Comparison of ENCODE assay signal across 16 mouse cellular contexts in the genomic region with DNA sequence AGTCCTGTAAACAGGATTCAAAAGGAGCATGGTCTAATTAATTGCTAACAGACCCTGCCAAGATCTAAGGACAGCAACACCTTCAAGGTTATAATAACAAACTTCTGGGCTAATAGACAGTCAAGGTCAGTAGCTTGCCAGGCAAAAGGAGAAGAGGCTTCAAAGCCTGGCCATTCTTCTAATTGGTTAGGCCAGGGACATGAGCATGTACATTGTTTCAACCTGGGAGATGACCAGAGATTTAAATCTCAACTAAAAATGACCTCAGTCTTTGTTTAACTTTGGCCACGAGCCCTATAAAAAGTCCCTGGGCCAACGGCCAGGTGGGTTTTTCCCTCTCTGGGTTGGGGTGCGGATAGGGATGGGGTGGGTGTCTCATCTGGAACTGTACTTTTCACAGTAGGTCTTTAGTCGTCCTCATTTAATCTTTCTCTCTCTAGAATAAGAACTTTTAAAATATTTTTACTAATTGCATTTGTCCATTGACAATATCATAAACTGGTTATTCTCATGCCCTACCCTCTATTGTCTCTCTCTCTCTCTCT. TPM values are rescaled to one million over a fixed set of nuclear protein-coding genes. Genes with fewer than 3 reads are reported as not detected.
A peak's percentile ranks its signal among the peaks of the same experiment; 100 is the strongest.
DNase-seq lines count a peak whose midpoint lies in the region; ATAC-seq lines count a peak whose summit lies in the region.
"Had no signal": no experiment of that assay in that cellular context is flagged by ENCODE, and none has a peak within 500 bp of the region (broad histone marks: within the 10 kb centered on the region; RNA-seq: fewer than 3 reads in every experiment).

No protein-coding gene starts in this region.

- DNase-seq in heart, adult 11 months, result peak; percentile 34
- DNase-seq in heart, postnatal 4 days, result no peak
- DNase-seq in midbrain, embryonic 11.5 days (ENCODE audit: low spot score, missing footprints), result peak; percentile 76
- DNase-seq in testis, postnatal 10 days (ENCODE audit: low spot score), result peak; percentile 72
- no peak for DNase-seq in gastrocnemius, postnatal 25 days
- DNase-seq: cerebellum, adult 18-20 months; forebrain, postnatal 0 days; gastrocnemius, postnatal 14 days; heart, postnatal 36 days had no signal

- no peaks in the 10 kb centered on the region for H3K36me3 ChIP-seq in midbrain, embryonic 11.5 days (ENCODE audit: control insufficient read depth, insufficient read depth, low read length)
- H3K36me3 ChIP-seq in midbrain, embryonic 15.5 days (replicated peaks), result no peaks in the 10 kb centered on the region
- H3K36me3 ChIP-seq: embryonic facial prominence, embryonic 10.5 days; heart, embryonic 13.5 days; hindbrain, embryonic 12.5 days had no signal

- no peak overlapping the region for H3K27ac ChIP-seq in midbrain, embryonic 11.5 days (ENCODE audit: low read depth, low read length)
- no peak overlapping the region for H3K27ac ChIP-seq in midbrain, embryonic 15.5 days
- H3K27ac ChIP-seq: embryonic facial prominence, embryonic 10.5 days; forebrain, embryonic 13.5 days; heart, embryonic 13.5 days; hindbrain, embryonic 12.5 days had no signal

- H3K27me3 ChIP-seq in midbrain, embryonic 11.5 days (ENCODE audit: control insufficient read depth, insufficient read depth, low read length), result no peaks in the 10 kb centered on the region
- no peaks in the 10 kb centered on the region for H3K27me3 ChIP-seq in midbrain, embryonic 15.5 days (replicated peaks)
- H3K27me3 ChIP-seq: forebrain, embryonic 13.5 days; heart, embryonic 13.5 days; hindbrain, embryonic 12.5 days had no signal

- no peak overlapping the region for H3K9ac ChIP-seq in midbrain, embryonic 11.5 days (ENCODE audit: low read length)
- H3K9ac ChIP-seq in midbrain, embryonic 15.5 days, result no peak overlapping the region
- H3K9ac ChIP-seq: forebrain, embryonic 13.5 days; forebrain, postnatal 0 days; heart, embryonic 13.5 days; hindbrain, embryonic 12.5 days had no signal

- 84% methylated on average over 4 of the region's 4 CpGs for WGBS in midbrain, embryonic 11.5 days
- whole genome bisulfite sequencing in midbrain, embryonic 15.5 days, result 79% methylated on average over 4 of the region's 4 CpGs

- no peak overlapping the region for H3K4me3 ChIP-seq in midbrain, embryonic 11.5 days (ENCODE audit: low read depth, low read length)
- H3K4me3 ChIP-seq in midbrain, embryonic 15.5 days, result no peak overlapping the region
- H3K4me3 ChIP-seq: embryonic facial prominence, embryonic 10.5 days; forebrain, embryonic 13.5 days; heart, embryonic 13.5 days; hindbrain, embryonic 12.5 days had no signal

- no peaks in the 10 kb centered on the region for H3K9me3 ChIP-seq in midbrain, embryonic 11.5 days (ENCODE audit: control insufficient read depth, low read length)
- no peaks in the 10 kb centered on the region for H3K9me3 ChIP-seq in midbrain, embryonic 15.5 days
- H3K9me3 ChIP-seq: embryonic facial prominence, embryonic 10.5 days; forebrain, embryonic 13.5 days; heart, embryonic 13.5 days; hindbrain, embryonic 12.5 days had no signal

- H3K4me2 ChIP-seq in midbrain, embryonic 11.5 days, result no peak overlapping the region
- H3K4me2 ChIP-seq in midbrain, embryonic 15.5 days, result no peak overlapping the region
- H3K4me2 ChIP-seq: forebrain, embryonic 13.5 days; heart, embryonic 13.5 days; hindbrain, embryonic 12.5 days had no signal

- no peaks in the 10 kb centered on the region for H3K4me1 ChIP-seq in midbrain, embryonic 11.5 days (ENCODE audit: control insufficient read depth, insufficient read depth, low read length)
- H3K4me1 ChIP-seq in midbrain, embryonic 15.5 days, result no peaks in the 10 kb centered on the region
- H3K4me1 ChIP-seq: embryonic facial prominence, embryonic 10.5 days; hindbrain, embryonic 12.5 days had no signal

- ATAC-seq in midbrain, embryonic 11.5 days (ENCODE audit: low FRiP score), result no peak
- no peak for ATAC-seq in midbrain, embryonic 15.5 days (replicated peaks)
- ATAC-seq: forebrain, embryonic 13.5 days; forebrain, postnatal 0 days; hindbrain, embryonic 16.5 days; inflammation-experienced regulatory T-cells, adult 6 months had no signal

RNA-seq across cellular contexts. Expression of a gene that starts 25.0 kb away (rescaled TPM):
- 1 to 10 TPM; 1.9 to 2.0 TPM for total RNA-seq in heart, postnatal 4 days (2021)
- 7.0 and 8.0 TPM in 2 replicates for polyA plus RNA-seq in midbrain, embryonic 11.5 days (2014; fragmentation: Nextera tagmentation; extraction: Ambion mirVana)
- polyA plus RNA-seq in midbrain, embryonic 15.5 days (2015; fragmentation: Nextera tagmentation; extraction: Ambion mirVana), result 0.98 and 1.2 TPM in 2 replicates
- 1 to 10 TPM; 1.4 to 1.6 TPM for total RNA-seq in gastrocnemius, postnatal 25 days (2021)

Comparison
In these comparisons a context has a peak if more than half of its experiments do, and no peak if none do; other contexts are left out.
1. DNase-seq: peak in heart, adult 11 months (single experiment), midbrain, embryonic 11.5 days (single experiment) and testis, postnatal 10 days (single experiment); none in heart, postnatal 4 days (single experiment) and gastrocnemius, postnatal 25 days (single experiment).